Mouse (Mus musculus): ENCODE measurements around the gene Pbdc1. TPM values are rescaled to one million over a fixed set of nuclear protein-coding genes. Genes with fewer than 3 reads are reported as not detected.
"Not testable (repeated sequence)": the region's sequence is repeated elsewhere in the genome, so short reads cannot be mapped to it uniquely, and the experiment has no call there.

The Pbdc1 gene
- polyA plus RNA-seq, 1 experiment, result 48.3 TPM

DNA sequence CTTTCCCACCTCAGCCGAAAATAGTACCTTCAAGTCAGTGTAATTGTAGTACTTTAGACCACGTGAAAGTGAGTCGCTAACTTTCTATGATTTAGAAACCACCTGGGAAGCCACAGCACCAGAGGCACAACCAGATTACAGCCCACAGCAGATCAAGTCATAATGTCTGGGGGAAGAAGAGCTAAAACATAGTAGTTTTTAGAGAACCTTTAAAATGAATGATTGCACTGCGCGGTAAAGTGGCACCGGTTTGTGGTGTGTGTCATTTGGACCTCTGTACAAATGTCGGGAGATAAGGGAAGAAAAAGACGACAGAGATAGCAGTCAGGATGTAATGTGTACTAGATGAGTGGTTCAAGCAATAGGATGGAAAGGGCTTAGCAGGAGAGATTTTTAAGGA, 540 bp downstream of the Pbdc1 start:
- Histone ChIP-seq H3K9me3 (replicated peaks; ENCODE audit: control insufficient read depth, insufficient read depth, low read length, poor library complexity, severe bottlenecking) (no peaks in the 10 kb centered on the region), H3K9ac (ENCODE audit: low read depth, poor library complexity, severe bottlenecking) (peak overlapping the region; percentile 75), H3K4me1 (ENCODE audit: control insufficient read depth, insufficient read depth, low read length) (no peaks in the 10 kb centered on the region), H3K27me3 (ENCODE audit: control insufficient read depth, insufficient read depth, low read length, poor library complexity, severe bottlenecking) (no peaks in the 10 kb centered on the region), H3K27ac (ENCODE audit: insufficient read depth, low read length) (no peak overlapping the region), H3K4me3 (ENCODE audit: low read depth, low read length) (peak overlapping the region; percentile 89), H3K36me3 (ENCODE audit: control insufficient read depth, insufficient read depth, low read length, poor library complexity, severe bottlenecking) (peaks cover 12% of the 10 kb centered on the region)
- TF ChIP-seq EP300 (IDR thresholded peaks at IDR 0.05; ENCODE audit: insufficient read depth, low read depth, low read length) (no peak), POLR2A (IDR thresholded peaks at IDR 0.05; ENCODE audit: insufficient read depth, low read length) (no peak), CTCF (IDR thresholded peaks at IDR 0.05; ENCODE audit: low read depth, low read length) (no peak)

DNA sequence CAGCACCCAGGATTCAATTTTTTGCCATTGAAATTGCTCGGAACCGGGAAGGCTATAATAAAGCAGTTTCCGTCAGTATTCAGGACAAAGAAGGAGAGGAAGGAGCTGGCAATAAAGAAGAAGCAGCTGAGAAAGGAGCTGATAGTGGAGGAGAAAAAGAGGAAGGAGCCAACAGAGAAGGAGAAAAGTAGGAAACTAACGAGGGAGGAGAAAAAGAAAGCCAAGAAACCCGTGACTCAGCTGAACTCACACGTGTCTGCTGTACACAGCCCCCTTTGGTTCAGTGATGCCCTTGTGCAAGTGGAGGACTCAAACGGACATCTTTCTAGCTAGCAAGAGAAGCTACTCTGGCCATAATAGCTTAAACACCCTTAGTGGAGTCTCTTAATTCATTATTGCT, 3.5 kb downstream of the Pbdc1 start:
- not testable (repeated sequence) for H3K27me3 ChIP-seq (ENCODE audit: control insufficient read depth, insufficient read depth, low read length, poor library complexity, severe bottlenecking); H3K4me1 ChIP-seq (ENCODE audit: control insufficient read depth, insufficient read depth, low read length); H3K9me3 ChIP-seq (replicated peaks; ENCODE audit: control insufficient read depth, insufficient read depth, low read length, poor library complexity, severe bottlenecking); H3K9ac ChIP-seq (ENCODE audit: low read depth, poor library complexity, severe bottlenecking); H3K4me3 ChIP-seq (ENCODE audit: low read depth, low read length); H3K27ac ChIP-seq (ENCODE audit: insufficient read depth, low read length)
- peaks cover 16% of the 10 kb centered on the region for H3K36me3 ChIP-seq (ENCODE audit: control insufficient read depth, insufficient read depth, low read length, poor library complexity, severe bottlenecking)

DNA sequence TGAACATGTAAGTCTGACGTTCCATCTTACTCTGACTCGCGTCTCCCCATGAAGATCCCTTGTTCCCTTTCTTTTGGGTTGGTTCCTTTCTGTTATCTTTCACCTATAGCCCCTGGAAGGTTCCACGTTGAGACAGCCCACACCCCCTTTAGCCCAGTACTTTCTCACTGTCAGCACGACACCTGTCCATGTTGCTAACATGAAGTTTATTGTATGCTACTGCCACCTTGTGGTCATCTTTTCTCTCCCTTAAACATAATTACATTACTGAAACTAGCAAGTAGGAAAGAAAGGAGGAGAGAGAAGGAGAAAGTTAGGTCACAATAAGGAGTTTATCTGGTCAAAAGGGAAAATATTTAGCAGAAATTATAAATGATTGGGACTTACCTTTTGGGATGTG, 24.6 kb downstream of the Pbdc1 start:
- no peaks in the 10 kb centered on the region for H3K36me3 ChIP-seq (ENCODE audit: control insufficient read depth, insufficient read depth, low read length, poor library complexity, severe bottlenecking)
- no peak overlapping the region for H3K4me3 ChIP-seq (ENCODE audit: low read depth, low read length)
- no peak for TF ChIP-seq POLR2A (IDR thresholded peaks at IDR 0.05; ENCODE audit: insufficient read depth, low read length)
- no peak for TF ChIP-seq CTCF (IDR thresholded peaks at IDR 0.05; ENCODE audit: low read depth, low read length)
- no peak for TF ChIP-seq EP300 (IDR thresholded peaks at IDR 0.05; ENCODE audit: insufficient read depth, low read depth, low read length)
- H3K9me3 ChIP-seq (replicated peaks; ENCODE audit: control insufficient read depth, insufficient read depth, low read length, poor library complexity, severe bottlenecking), result no peaks in the 10 kb centered on the region
- no peak overlapping the region for H3K27ac ChIP-seq (ENCODE audit: insufficient read depth, low read length)
- H3K4me1 ChIP-seq (ENCODE audit: control insufficient read depth, insufficient read depth, low read length), result no peaks in the 10 kb centered on the region
- no peaks in the 10 kb centered on the region for H3K27me3 ChIP-seq (ENCODE audit: control insufficient read depth, insufficient read depth, low read length, poor library complexity, severe bottlenecking)
- H3K9ac ChIP-seq (ENCODE audit: low read depth, poor library complexity, severe bottlenecking), result no peak overlapping the region

DNA sequence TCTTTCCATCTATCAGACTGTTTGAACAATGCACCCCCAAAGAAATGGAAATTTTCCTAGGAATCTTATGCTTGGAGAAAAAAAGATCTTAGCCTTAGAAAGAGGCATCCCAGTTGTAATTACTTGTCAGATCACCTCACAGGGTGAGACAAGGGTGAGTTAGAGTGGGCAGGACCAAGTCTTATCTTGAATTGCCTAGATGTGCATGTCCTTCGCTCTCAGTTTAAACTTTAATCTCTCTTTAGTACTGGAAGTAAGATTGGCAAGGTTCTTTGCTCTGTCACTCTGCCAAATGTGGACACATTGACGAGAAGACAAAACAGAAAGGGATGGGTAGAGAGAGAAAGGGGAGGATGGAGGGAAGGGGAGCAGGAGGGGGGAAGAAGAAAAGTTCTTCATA, 35.4 kb downstream of the Pbdc1 start:
- no peaks in the 10 kb centered on the region for H3K4me1 ChIP-seq (ENCODE audit: control insufficient read depth, insufficient read depth, low read length)
- H3K27me3 ChIP-seq (ENCODE audit: control insufficient read depth, insufficient read depth, low read length, poor library complexity, severe bottlenecking), result no peaks in the 10 kb centered on the region
- TF ChIP-seq POLR2A (IDR thresholded peaks at IDR 0.05; ENCODE audit: insufficient read depth, low read length), result no peak
- TF ChIP-seq CTCF (IDR thresholded peaks at IDR 0.05; ENCODE audit: low read depth, low read length), result no peak
- TF ChIP-seq EP300 (IDR thresholded peaks at IDR 0.05; ENCODE audit: insufficient read depth, low read depth, low read length), result no peak
- no peak overlapping the region for H3K9ac ChIP-seq (ENCODE audit: low read depth, poor library complexity, severe bottlenecking)
- no peak overlapping the region for H3K27ac ChIP-seq (ENCODE audit: insufficient read depth, low read length)
- no peak overlapping the region for H3K4me3 ChIP-seq (ENCODE audit: low read depth, low read length)
- no peaks in the 10 kb centered on the region for H3K9me3 ChIP-seq (replicated peaks; ENCODE audit: control insufficient read depth, insufficient read depth, low read length, poor library complexity, severe bottlenecking)
- H3K36me3 ChIP-seq (ENCODE audit: control insufficient read depth, insufficient read depth, low read length, poor library complexity, severe bottlenecking), result no peaks in the 10 kb centered on the region

DNA sequence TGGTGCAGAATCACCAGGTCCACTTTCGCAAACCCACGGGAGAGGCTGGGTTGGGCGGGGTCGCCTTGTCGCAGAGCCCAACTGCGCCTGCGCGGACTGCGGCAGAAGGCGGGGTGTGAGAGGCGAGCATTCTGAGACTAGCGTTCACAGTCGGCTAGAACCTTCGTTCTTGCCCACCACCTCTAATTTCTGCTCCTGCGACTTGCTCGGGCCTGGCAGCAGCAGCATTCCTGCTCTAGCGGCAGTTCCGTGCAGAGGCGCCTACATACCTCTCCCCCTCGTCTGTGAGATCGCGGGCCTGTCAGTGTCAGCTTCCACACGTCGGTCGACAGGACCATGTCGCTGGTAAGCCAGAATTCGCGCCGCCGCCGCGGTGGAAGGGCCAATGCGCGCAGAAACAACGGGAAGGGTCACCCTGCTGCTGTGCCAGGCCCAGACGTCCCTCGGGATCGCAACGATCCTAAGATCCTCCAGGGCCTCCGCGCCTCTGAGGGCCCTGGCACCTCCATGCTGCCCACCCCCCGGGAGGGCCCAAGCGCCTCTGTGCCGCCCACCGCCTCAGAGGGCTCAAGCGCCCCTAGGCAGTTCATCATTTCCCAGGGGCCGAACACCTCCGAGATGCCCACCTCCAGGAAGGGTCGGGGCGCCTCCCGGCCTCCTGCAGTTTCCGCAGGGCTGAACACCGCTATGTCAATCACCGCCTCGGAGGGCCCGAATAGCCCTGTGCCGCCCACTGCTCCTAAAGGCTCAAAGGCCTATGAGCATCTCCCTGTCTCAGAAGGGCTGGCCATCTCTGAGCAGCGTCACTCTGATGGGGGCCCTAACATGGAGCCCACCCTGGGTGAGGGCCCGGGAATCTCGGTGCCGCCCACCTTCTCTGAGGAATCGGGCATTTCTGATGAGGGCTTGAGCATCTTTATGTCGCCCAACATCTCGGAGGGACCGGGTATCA, 41.0 kb downstream of the Pbdc1 start, which contains the start of gene Magee1:
Gene Magee1 (plus strand): TSS at position 104 of the 952 bp plus-strand sequence.
- Histone ChIP-seq H3K36me3 (ENCODE audit: control insufficient read depth, insufficient read depth, low read length, poor library complexity, severe bottlenecking) (no peaks in the 10 kb centered on the region), H3K27me3 (ENCODE audit: control insufficient read depth, insufficient read depth, low read length, poor library complexity, severe bottlenecking) (no peaks in the 10 kb centered on the region), H3K9me3 (replicated peaks; ENCODE audit: control insufficient read depth, insufficient read depth, low read length, poor library complexity, severe bottlenecking) (no peaks in the 10 kb centered on the region), H3K9ac (ENCODE audit: low read depth, poor library complexity, severe bottlenecking) (no peak within 1 kb of the TSS), H3K4me3 (ENCODE audit: low read depth, low read length) (peak within 1 kb of the TSS; percentile 82), H3K27ac (ENCODE audit: insufficient read depth, low read length) (no peak within 1 kb of the TSS), H3K4me1 (ENCODE audit: control insufficient read depth, insufficient read depth, low read length) (no peaks in the 10 kb centered on the region)
- no peak for TF ChIP-seq CTCF (IDR thresholded peaks at IDR 0.05; ENCODE audit: low read depth, low read length)
- TF ChIP-seq EP300 (IDR thresholded peaks at IDR 0.05; ENCODE audit: insufficient read depth, low read depth, low read length), result no peak
- TF ChIP-seq POLR2A (IDR thresholded peaks at IDR 0.05; ENCODE audit: insufficient read depth, low read length), result no peak

DNA sequence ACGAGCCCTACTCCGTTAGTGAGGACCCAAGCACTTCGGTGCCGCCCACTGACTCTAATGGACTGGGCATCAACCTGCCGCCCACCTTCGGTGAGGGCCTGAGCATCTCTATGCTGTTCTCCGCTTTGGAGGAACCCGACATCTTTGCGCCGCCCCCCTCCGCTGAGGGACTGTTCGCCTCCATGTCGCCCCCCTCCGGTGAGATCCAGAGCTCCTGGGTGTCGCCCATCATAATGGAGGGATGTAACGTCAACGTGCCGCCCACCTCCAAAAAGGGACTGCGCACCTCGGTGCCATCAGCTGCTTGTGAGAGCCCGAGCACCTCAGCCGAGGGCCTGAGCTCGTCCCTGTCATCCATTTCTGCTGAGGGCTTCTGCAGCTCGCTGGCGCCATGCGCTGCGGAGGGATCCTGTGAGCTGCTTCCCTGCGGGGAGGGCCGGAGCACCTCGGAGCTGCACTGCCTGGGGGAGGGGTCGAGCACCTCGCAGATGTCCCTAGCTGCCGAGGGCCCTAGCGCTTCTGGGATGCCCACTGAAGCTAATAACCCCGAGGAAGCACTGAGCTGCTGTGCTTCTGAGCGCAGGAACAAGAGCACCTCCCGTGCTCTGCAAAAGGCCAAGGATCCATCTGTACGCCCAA, 41.8 kb downstream of the Pbdc1 start:
- Histone ChIP-seq H3K27ac (ENCODE audit: insufficient read depth, low read length) (no peak overlapping the region), H3K9ac (ENCODE audit: low read depth, poor library complexity, severe bottlenecking) (peak overlapping the region; percentile 19; the same call in 1 of the 2 replicates), H3K4me1 (ENCODE audit: control insufficient read depth, insufficient read depth, low read length) (no peaks in the 10 kb centered on the region), H3K9me3 (replicated peaks; ENCODE audit: control insufficient read depth, insufficient read depth, low read length, poor library complexity, severe bottlenecking) (no peaks in the 10 kb centered on the region), H3K4me3 (ENCODE audit: low read depth, low read length) (peak overlapping the region; percentile 82), H3K36me3 (ENCODE audit: control insufficient read depth, insufficient read depth, low read length, poor library complexity, severe bottlenecking) (no peaks in the 10 kb centered on the region), H3K27me3 (ENCODE audit: control insufficient read depth, insufficient read depth, low read length, poor library complexity, severe bottlenecking) (no peaks in the 10 kb centered on the region)
- TF ChIP-seq EP300 (IDR thresholded peaks at IDR 0.05; ENCODE audit: insufficient read depth, low read depth, low read length) (no peak), POLR2A (IDR thresholded peaks at IDR 0.05; ENCODE audit: insufficient read depth, low read length) (no peak), CTCF (IDR thresholded peaks at IDR 0.05; ENCODE audit: low read depth, low read length) (peak; percentile 40)
